Mouse (Mus musculus): ENCODE data around the gene Krt9.

- TF ChIP-seq CTCF (IDR thresholded peaks at IDR 0.05; ENCODE audit: low read depth) = no peak
- no peak for TF ChIP-seq EP300 (IDR thresholded peaks at IDR 0.05; ENCODE audit: low read depth)
Measured at GRCm38 (mm10) chr11:100221741-100222140, 28.7 kb upstream of the Krt9 start.
